Mouse (Mus musculus): Measurements from ENCODE around the gene Tnfaip8l1. TPM values are rescaled to one million over a fixed set of nuclear protein-coding genes. Genes with fewer than 3 reads are reported as not detected.

The Tnfaip8l1 gene
- total and polyA plus RNA-seq, 3 experiments, result 4.0 to 5.5 TPM; not detected in 1

GRCm38 (mm10) chr17:56146131-56146530 lies 16.1 kb upstream of the Tnfaip8l1 start:
- Histone ChIP-seq H3K4me1 (ENCODE audit: control insufficient read depth in 1 of 2, insufficient read depth in 2 of 2, low read length in 2 of 2) (no peaks in the 10 kb centered on the region), H3K27ac (ENCODE audit: control insufficient read depth, low read depth, low read length) (no peak overlapping the region)

DNA sequence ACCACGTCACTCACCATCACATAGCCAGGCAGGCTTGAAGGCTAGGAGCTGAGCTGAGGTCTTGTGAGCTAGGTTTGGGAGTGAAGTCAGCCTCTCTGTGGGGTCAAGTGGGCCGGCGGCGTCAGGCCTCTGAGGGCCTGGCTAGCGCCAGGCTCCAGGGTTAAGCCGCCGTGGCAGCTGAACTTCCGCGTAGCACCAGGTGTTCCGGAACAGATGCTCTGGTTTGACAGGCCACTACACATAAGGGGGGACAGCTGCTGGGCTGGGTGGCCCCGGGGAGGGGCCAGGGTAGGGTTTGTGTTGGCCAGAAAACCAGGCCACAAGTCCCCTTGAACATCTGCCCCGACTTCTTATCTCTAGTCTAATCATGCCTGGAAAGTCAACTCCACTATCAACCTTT lies 14.9 kb upstream of the Tnfaip8l1 start:
- TF ChIP-seq ZKSCAN1 (IDR thresholded peaks at IDR 0.05; ENCODE audit: low read depth, low read length), result no peak
- TF ChIP-seq UBTF (IDR thresholded peaks at IDR 0.05; ENCODE audit: borderline replicate concordance, insufficient read depth, low read depth, low read length), result no peak
- TF ChIP-seq TBP (IDR thresholded peaks at IDR 0.05; ENCODE audit: low read depth, low read length), result no peak
- no peak for TF ChIP-seq ETS1 (IDR thresholded peaks at IDR 0.05; ENCODE audit: low read depth, low read length)
- no peak for TF ChIP-seq RCOR1 (IDR thresholded peaks at IDR 0.05; ENCODE audit: low read depth, low read length)
- TF ChIP-seq ZNF384 (IDR thresholded peaks at IDR 0.05; ENCODE audit: low read depth, low read length), result no peak
- no peak for TF ChIP-seq MEF2A (IDR thresholded peaks at IDR 0.05; ENCODE audit: extremely low read depth, insufficient replicate concordance, low read depth, low read length, poor library complexity, severe bottlenecking)
- TF ChIP-seq MYB (IDR thresholded peaks at IDR 0.05; ENCODE audit: low read depth, low read length), result no peak
- no peak for TF ChIP-seq MAZ (IDR thresholded peaks at IDR 0.05; ENCODE audit: low read depth, low read length)
- no peak for TF ChIP-seq HCFC1 (IDR thresholded peaks at IDR 0.05; ENCODE audit: low read depth, low read length)
- TF ChIP-seq MAFK (IDR thresholded peaks at IDR 0.05; ENCODE audit: borderline replicate concordance, low read depth, low read length), result no peak
- no peak for TF ChIP-seq ZC3H11A (IDR thresholded peaks at IDR 0.05; ENCODE audit: low read depth, low read length)
- TF ChIP-seq USF2 (IDR thresholded peaks at IDR 0.05; ENCODE audit: borderline replicate concordance in 1 of 2, insufficient read depth in 1 of 2, low read depth in 1 of 2, low read length in 2 of 2), result no peak
- no peak for TF ChIP-seq ZMIZ1 (IDR thresholded peaks at IDR 0.05; ENCODE audit: low read depth, low read length)
- H3K36me3 ChIP-seq (ENCODE audit: control insufficient read depth in 1 of 2, insufficient read depth in 2 of 2, low read length in 2 of 2), result peaks cover 0 to 4% of the 10 kb centered on the region in 2 experiments; a peak in 1 of 4 replicates
- no peaks in the 10 kb centered on the region for H3K9me3 ChIP-seq (replicated peaks; ENCODE audit: insufficient read depth, low read length)
- peaks cover 0 to 4% of the 10 kb centered on the region in 2 experiments; a peak in 2 of 4 replicates for H3K4me1 ChIP-seq (ENCODE audit: control insufficient read depth in 1 of 2, insufficient read depth in 2 of 2, low read length in 2 of 2)
- peaks cover 0 to 2% of the 10 kb centered on the region in 2 experiments; a peak in 1 of 4 replicates for H3K27me3 ChIP-seq (ENCODE audit: control insufficient read depth in 1 of 2, insufficient read depth in 2 of 2, low read length in 2 of 2)
- H3K9ac ChIP-seq (ENCODE audit: control insufficient read depth, low read depth, low read length, poor library complexity, severe bottlenecking), result no peak overlapping the region
- no peak overlapping the region for H3K27ac ChIP-seq (ENCODE audit: control insufficient read depth, low read depth, low read length)
- H3K79me2 ChIP-seq (ENCODE audit: control insufficient read depth, insufficient read depth, low read length, poor library complexity), result no peaks in the 10 kb centered on the region
- DNase-seq (ENCODE audit: low read depth, low spot score), result no peak
- no peak overlapping the region for H3K4me3 ChIP-seq (ENCODE audit: control insufficient read depth in 1 of 2, insufficient read depth in 1 of 2, low read depth in 2 of 2, low read length in 2 of 2)

More at GRCm38 (mm10) chr17:56146131-56146530, 16.1 kb upstream of the Tnfaip8l1 start:
- no peak overlapping the region for H3K4me3 ChIP-seq (ENCODE audit: control insufficient read depth in 1 of 2, insufficient read depth in 1 of 2, low read depth in 2 of 2, low read length in 2 of 2)
- TF ChIP-seq CTCF (IDR thresholded peaks at IDR 0.05 in 2 of 3, conservative IDR thresholded peaks at IDR 0.05 in 1 of 3; ENCODE audit: control insufficient read depth in 1 of 3, insufficient read depth in 1 of 3, low read depth in 2 of 3, low read length in 3 of 3, poor library complexity in 1 of 3, severe bottlenecking in 1 of 3), result no peak
- no peak for TF ChIP-seq MXI1 (IDR thresholded peaks at IDR 0.05; ENCODE audit: low read depth, low read length)
- TF ChIP-seq ZKSCAN1 (IDR thresholded peaks at IDR 0.05; ENCODE audit: low read depth, low read length), result no peak
- TF ChIP-seq JUND (IDR thresholded peaks at IDR 0.05; ENCODE audit: low read depth, low read length), result no peak
- TF ChIP-seq GATA1 (IDR thresholded peaks at IDR 0.05; ENCODE audit: low read depth, low read length), result no peak
- TF ChIP-seq BHLHE40 (IDR thresholded peaks at IDR 0.05; ENCODE audit: borderline replicate concordance, low read depth, low read length), result no peak
- TF ChIP-seq ZNF384 (IDR thresholded peaks at IDR 0.05; ENCODE audit: low read depth, low read length), result no peak
- no peak for TF ChIP-seq ZC3H11A (IDR thresholded peaks at IDR 0.05; ENCODE audit: low read depth, low read length)
- H3K79me2 ChIP-seq (ENCODE audit: control insufficient read depth, insufficient read depth, low read length, poor library complexity), result no peaks in the 10 kb centered on the region
- H3K36me3 ChIP-seq (ENCODE audit: control insufficient read depth in 1 of 2, insufficient read depth in 2 of 2, low read length in 2 of 2), result no peaks in the 10 kb centered on the region
- peaks cover 0 to 2% of the 10 kb centered on the region in 2 experiments; a peak in 1 of 4 replicates for H3K27me3 ChIP-seq (ENCODE audit: control insufficient read depth in 1 of 2, insufficient read depth in 2 of 2, low read length in 2 of 2)
- DNase-seq (ENCODE audit: low read depth, low spot score), result no peak
- no peaks in the 10 kb centered on the region for H3K9me3 ChIP-seq (replicated peaks; ENCODE audit: insufficient read depth, low read length)
- H3K9ac ChIP-seq (ENCODE audit: control insufficient read depth, low read depth, low read length, poor library complexity, severe bottlenecking), result no peak overlapping the region
